In the genomic region with DNA sequence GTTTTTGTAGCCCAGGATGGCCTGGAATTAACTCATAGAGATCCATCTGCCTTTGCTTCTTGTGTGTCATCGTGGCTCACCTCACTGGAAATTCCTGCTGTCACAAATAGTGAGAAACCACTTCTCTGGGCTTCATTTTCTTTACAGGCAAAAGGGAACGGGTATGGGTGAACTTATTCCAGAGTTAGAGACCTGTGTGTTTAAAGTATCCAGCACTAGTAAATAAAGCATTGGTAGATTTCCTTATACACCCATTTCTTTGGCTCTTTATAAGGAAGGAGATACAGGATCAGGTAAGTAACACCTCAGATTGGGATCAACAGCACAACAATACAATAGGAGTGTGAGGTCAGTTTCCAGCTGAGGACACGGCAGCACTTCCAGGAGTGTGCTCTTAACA, we compare ENCODE assay signal across 8 mouse cellular contexts. TPM values are rescaled to one million over a fixed set of nuclear protein-coding genes. Genes with fewer than 3 reads are reported as not detected.
DNase-seq lines count a peak whose midpoint lies in the region; ATAC-seq and TF ChIP-seq lines count a peak whose summit lies in the region.

A gene (plus strand): TSS at position 301 of the 400 bp plus-strand sequence.

- no peaks in the 10 kb centered on the region for H3K9me3 ChIP-seq in lung, embryonic 15.5 days
- no peaks in the 10 kb centered on the region for H3K9me3 ChIP-seq in embryonic facial prominence, embryonic 12.5 days
- no peaks in the 10 kb centered on the region for H3K9me3 ChIP-seq in heart, postnatal 0 days (replicated peaks; ENCODE audit: control insufficient read depth, low read length)
- H3K9me3 ChIP-seq in limb, embryonic 11.5 days (ENCODE audit: control insufficient read depth, low read length), result no peaks in the 10 kb centered on the region
- H3K9me3 ChIP-seq in stomach, embryonic 14.5 days (ENCODE audit: control insufficient read depth, low read depth, low read length), result no peaks in the 10 kb centered on the region

- no peak for DNase-seq in lung, postnatal 36 days
- DNase-seq in heart, postnatal 0 days (ENCODE audit: low spot score), result no peak
- no peak for DNase-seq in limb, embryonic 11.5 days (ENCODE audit: low spot score)
- no peak for DNase-seq in right cerebral cortex, adult 18-20 months
- DNase-seq in adipocyte (ENCODE audit: low spot score), result no peak

- TF ChIP-seq CTCF in heart, postnatal 0 days (IDR thresholded peaks at IDR 0.05; ENCODE audit: low read depth), result no peak

- H3K27ac ChIP-seq in lung, embryonic 15.5 days, result peak within 1 kb of the TSS; percentile 87
- H3K27ac ChIP-seq in embryonic facial prominence, embryonic 12.5 days, result peak within 1 kb of the TSS; percentile 89
- peak within 1 kb of the TSS; percentile 92 for H3K27ac ChIP-seq in heart, postnatal 0 days (ENCODE audit: low read depth)
- H3K27ac ChIP-seq in limb, embryonic 11.5 days (replicated peaks; ENCODE audit: low read depth, low read length), result peak within 1 kb of the TSS; percentile 79; the same call in 1 of the 2 replicates
- H3K27ac ChIP-seq in stomach, embryonic 14.5 days (ENCODE audit: low read length), result peak within 1 kb of the TSS; percentile 84

- peak within 1 kb of the TSS; percentile 73 for H3K4me2 ChIP-seq in lung, embryonic 15.5 days
- peak within 1 kb of the TSS; percentile 88 for H3K4me2 ChIP-seq in embryonic facial prominence, embryonic 12.5 days (replicated peaks)
- peak within 1 kb of the TSS; percentile 77 for H3K4me2 ChIP-seq in heart, postnatal 0 days (ENCODE audit: low read depth, low read length)
- peak within 1 kb of the TSS; percentile 92 for H3K4me2 ChIP-seq in limb, embryonic 11.5 days (ENCODE audit: low read depth, severe bottlenecking)
- peak within 1 kb of the TSS; percentile 89 for H3K4me2 ChIP-seq in stomach, embryonic 14.5 days (replicated peaks; ENCODE audit: low read depth, low read length)

- peaks cover 39% of the 10 kb centered on the region for H3K4me1 ChIP-seq in lung, embryonic 15.5 days
- peaks cover 36% of the 10 kb centered on the region for H3K4me1 ChIP-seq in embryonic facial prominence, embryonic 12.5 days
- peaks cover 20% of the 10 kb centered on the region for H3K4me1 ChIP-seq in heart, postnatal 0 days (ENCODE audit: control insufficient read depth, insufficient read depth)
- H3K4me1 ChIP-seq in limb, embryonic 11.5 days (ENCODE audit: control insufficient read depth, insufficient read depth, low read length), result peaks cover 25% of the 10 kb centered on the region
- H3K4me1 ChIP-seq in stomach, embryonic 14.5 days (ENCODE audit: control insufficient read depth, insufficient read depth, low read length), result peaks cover 30% of the 10 kb centered on the region

- 26% methylated on average over 3 of the region's 3 CpGs for WGBS in lung, embryonic 15.5 days
- 33% methylated on average over 3 of the region's 3 CpGs for WGBS in embryonic facial prominence, embryonic 12.5 days
- 16% methylated on average over 3 of the region's 3 CpGs for WGBS in heart, postnatal 0 days
- whole genome bisulfite sequencing in limb, embryonic 11.5 days, result 37% methylated on average over 3 of the region's 3 CpGs
- 25% methylated on average over 3 of the region's 3 CpGs for WGBS in stomach, embryonic 14.5 days

- peak within 1 kb of the TSS; percentile 79 for H3K9ac ChIP-seq in lung, embryonic 15.5 days
- peak within 1 kb of the TSS; percentile 68 for H3K9ac ChIP-seq in embryonic facial prominence, embryonic 12.5 days
- H3K9ac ChIP-seq in heart, postnatal 0 days (replicated peaks; ENCODE audit: low read depth, low read length), result peak within 1 kb of the TSS; percentile 83
- peak within 1 kb of the TSS; percentile 80 for H3K9ac ChIP-seq in limb, embryonic 11.5 days (ENCODE audit: low read length)
- H3K9ac ChIP-seq in stomach, embryonic 14.5 days (replicated peaks; ENCODE audit: low read depth, low read length), result peak within 1 kb of the TSS; percentile 66

- peaks cover 10% of the 10 kb centered on the region for H3K36me3 ChIP-seq in lung, embryonic 15.5 days
- H3K36me3 ChIP-seq in embryonic facial prominence, embryonic 12.5 days, result peaks cover 14% of the 10 kb centered on the region
- H3K36me3 ChIP-seq in heart, postnatal 0 days (replicated peaks; ENCODE audit: control insufficient read depth, insufficient read depth, low read length), result peaks cover 4% of the 10 kb centered on the region
- H3K36me3 ChIP-seq in limb, embryonic 11.5 days (ENCODE audit: control insufficient read depth, insufficient read depth, low read length), result peaks cover 3% of the 10 kb centered on the region; the same call in 1 of the 2 replicates
- peaks cover 16% of the 10 kb centered on the region; the same call in 1 of the 2 replicates for H3K36me3 ChIP-seq in stomach, embryonic 14.5 days (ENCODE audit: control insufficient read depth, insufficient read depth, low read length)

- TF ChIP-seq EP300 in heart, postnatal 0 days (IDR thresholded peaks at IDR 0.05; ENCODE audit: low read depth), result no peak

- peak within 1 kb of the TSS; percentile 79 for H3K4me3 ChIP-seq in lung, embryonic 15.5 days
- peak within 1 kb of the TSS; percentile 59 for H3K4me3 ChIP-seq in embryonic facial prominence, embryonic 12.5 days
- peak within 1 kb of the TSS; percentile 70 for H3K4me3 ChIP-seq in heart, postnatal 0 days (ENCODE audit: low read depth, low read length)
- H3K4me3 ChIP-seq in limb, embryonic 11.5 days (ENCODE audit: low read depth, low read length), result peak within 1 kb of the TSS; percentile 70
- peak within 1 kb of the TSS; percentile 60 for H3K4me3 ChIP-seq in stomach, embryonic 14.5 days (ENCODE audit: low read depth, low read length)

- ATAC-seq in lung, embryonic 15.5 days (ENCODE audit: borderline replicate concordance, extremely low read depth, low FRiP score, low TSS enrichment), result no peak
- no peak for ATAC-seq in embryonic facial prominence, embryonic 12.5 days (ENCODE audit: insufficient number of reproducible peaks, insufficient read depth, low FRiP score, low TSS enrichment)
- ATAC-seq in heart, postnatal 0 days (ENCODE audit: insufficient read depth, low read depth), result no peak
- peak; percentile 0; the same call in 1 of the 2 replicates for ATAC-seq in limb, embryonic 11.5 days (ENCODE audit: insufficient number of reproducible peaks, low FRiP score, low TSS enrichment, low read depth)
- no peak for ATAC-seq in stomach, embryonic 14.5 days (ENCODE audit: insufficient number of reproducible peaks, insufficient read depth, low FRiP score, low read depth)

- H3K27me3 ChIP-seq in lung, embryonic 15.5 days, result peaks cover 9% of the 10 kb centered on the region
- peaks cover 29% of the 10 kb centered on the region for H3K27me3 ChIP-seq in embryonic facial prominence, embryonic 12.5 days
- H3K27me3 ChIP-seq in heart, postnatal 0 days (ENCODE audit: control insufficient read depth, insufficient read depth, low read length), result no peaks in the 10 kb centered on the region
- peaks cover 9% of the 10 kb centered on the region for H3K27me3 ChIP-seq in limb, embryonic 11.5 days (ENCODE audit: control insufficient read depth, insufficient read depth, low read length)
- no peaks in the 10 kb centered on the region for H3K27me3 ChIP-seq in stomach, embryonic 14.5 days (ENCODE audit: control insufficient read depth, insufficient read depth, low read length)

RNA-seq across cellular contexts. Expression of the gene that starts here (rescaled TPM):
- polyA plus RNA-seq in lung, embryonic 15.5 days (2015; fragmentation: Nextera tagmentation; extraction: Ambion mirVana), result 151 and 154 TPM in 2 replicates
- polyA plus RNA-seq in embryonic facial prominence, embryonic 12.5 days (2016; fragmentation: Nextera tagmentation; extraction: Ambion mirVana), result 156 and 157 TPM in 2 replicates
- total RNA-seq in heart, postnatal 0 days (2014; rRNA removed; ENCODE audit: low replicate concordance), result 165 and 170 TPM in 2 replicates
- 165 and 170 TPM in 2 replicates for polyA plus RNA-seq in heart, postnatal 0 days (2015; fragmentation: Nextera tagmentation; extraction: Ambion mirVana)
- 146 and 160 TPM in 2 replicates for polyA plus RNA-seq in limb, embryonic 11.5 days (2014; fragmentation: Nextera tagmentation; extraction: Ambion mirVana)
- 163 and 170 TPM in 2 replicates for polyA plus RNA-seq in stomach, embryonic 14.5 days (2014; fragmentation: Nextera tagmentation; extraction: Ambion mirVana)
